Mouse (Mus musculus) ES-Bruce4 (cell line): ENCODE data around the gene Castor1. TPM values are rescaled to one million over a fixed set of nuclear protein-coding genes. Genes with fewer than 3 reads are reported as not detected.

ENCODE experiments used
- H3K27ac ChIP-seq: 2 replicates; pipeline ENCODE4 v1.5.1; 2012; ENCODE audit warnings: low read length, inconsistent platforms; ENCODE audit not compliant: insufficient read depth
- H3K27me3 ChIP-seq: 2 replicates; pipeline ENCODE4 v1.6.1; 2012; ENCODE audit warnings: mild to moderate bottlenecking, low read length, inconsistent platforms; ENCODE audit not compliant: control insufficient read depth, poor library complexity, insufficient read depth, severe bottlenecking
- H3K36me3 ChIP-seq: 2 replicates; pipeline ENCODE4 v1.6.1; 2012; ENCODE audit warnings: inconsistent platforms, mild to moderate bottlenecking, low read length, moderate library complexity; ENCODE audit not compliant: control insufficient read depth, poor library complexity, insufficient read depth, severe bottlenecking
- H3K4me1 ChIP-seq: one replicate; pipeline ENCODE4 v1.8.1; 2011; ENCODE audit warnings: low read length; ENCODE audit not compliant: control insufficient read depth, insufficient read depth
- H3K4me3 ChIP-seq: 2 replicates; pipeline ENCODE4 v1.5.1; 2011; ENCODE audit warnings: low read depth, mild to moderate bottlenecking, low read length
- H3K9ac ChIP-seq: 2 replicates; pipeline ENCODE4 v1.6.1; 2012; ENCODE audit warnings: low read depth, mild to moderate bottlenecking, inconsistent platforms; ENCODE audit not compliant: poor library complexity, severe bottlenecking
- H3K9me3 ChIP-seq: replicated peaks from 2 replicates; pipeline ENCODE4 v1.6.1; 2012; ENCODE audit warnings: mild to moderate bottlenecking, low read length, inconsistent platforms; ENCODE audit not compliant: control insufficient read depth, poor library complexity, insufficient read depth, severe bottlenecking
- CTCF ChIP-seq: IDR thresholded peaks from one replicate; pipeline ENCODE4 v1.8.1; 2011; ENCODE audit warnings: low read depth, low read length
- EP300 ChIP-seq: IDR thresholded peaks from 2 replicates; pipeline ENCODE4 v1.6.1; 2011; ENCODE audit warnings: low read depth, low read length; ENCODE audit not compliant: insufficient read depth
- POLR2A ChIP-seq: IDR thresholded peaks from one replicate; pipeline ENCODE4 v1.8.1; 2011; ENCODE audit warnings: low read length; ENCODE audit not compliant: insufficient read depth
- polyA plus RNA-seq: library from polyadenylated mRNA; stranded (reverse); fragments of >200 nt; gene quantifications from 2 replicates; pipeline ENCODE4 v1.2.4, GENCODE M21; 2011; ENCODE audit warnings: low read depth; ENCODE audit not compliant: missing spikeins, insufficient read depth, insufficient read length

Gene Castor1
- polyA plus RNA-seq, 1 experiment, result 29.6 TPM

- Histone ChIP-seq H3K27ac (no peak overlapping the region), H3K9me3 (no peaks in the 10 kb centered on the region), H3K4me3 (no peak overlapping the region), H3K27me3 (no peaks in the 10 kb centered on the region), H3K4me1 (peaks cover 9% of the 10 kb centered on the region), H3K36me3 (no peaks in the 10 kb centered on the region), H3K9ac (peak overlapping the region; percentile 27; the same call in 1 of the 2 replicates)
- TF ChIP-seq POLR2A, result no peak
- TF ChIP-seq CTCF, result no peak
- no peak for TF ChIP-seq EP300
Observed at GRCm38 (mm10) chr11:4241180-4241579, 23.2 kb downstream of the Castor1 start.

DNA sequence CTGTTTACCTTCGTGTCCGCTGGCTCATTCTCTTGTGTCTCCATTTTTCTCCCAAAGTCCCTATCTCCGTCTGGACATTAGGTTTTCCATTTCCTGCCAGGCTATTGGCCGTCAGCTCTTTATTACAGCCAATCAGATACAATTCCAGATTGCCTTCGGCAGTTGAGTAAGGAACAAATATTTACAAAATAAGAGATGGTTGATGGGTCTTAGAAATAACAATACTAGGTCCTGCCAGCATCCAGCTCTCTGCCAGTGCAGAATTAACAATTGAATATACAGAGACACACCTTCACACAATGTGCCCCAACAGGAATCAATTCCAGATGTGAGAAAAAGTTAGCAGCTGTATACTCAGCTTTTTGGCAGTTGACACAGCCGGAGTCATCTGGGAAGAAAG, 28.1 kb downstream of the Castor1 start:
- no peaks in the 10 kb centered on the region; the same call in 1 of the 2 replicates for H3K9me3 ChIP-seq
- H3K27ac ChIP-seq, result peak overlapping the region; percentile 89
- H3K27me3 ChIP-seq, result no peaks in the 10 kb centered on the region
- no peaks in the 10 kb centered on the region for H3K36me3 ChIP-seq
- 0 out of 2 replicates have a peak, but pooled peaks have one; percentile 11 for TF ChIP-seq EP300
- TF ChIP-seq POLR2A, result no peak
- H3K4me1 ChIP-seq, result peaks cover 9% of the 10 kb centered on the region
- H3K9ac ChIP-seq, result peak overlapping the region; percentile 48
- H3K4me3 ChIP-seq, result peak overlapping the region; percentile 32

DNA sequence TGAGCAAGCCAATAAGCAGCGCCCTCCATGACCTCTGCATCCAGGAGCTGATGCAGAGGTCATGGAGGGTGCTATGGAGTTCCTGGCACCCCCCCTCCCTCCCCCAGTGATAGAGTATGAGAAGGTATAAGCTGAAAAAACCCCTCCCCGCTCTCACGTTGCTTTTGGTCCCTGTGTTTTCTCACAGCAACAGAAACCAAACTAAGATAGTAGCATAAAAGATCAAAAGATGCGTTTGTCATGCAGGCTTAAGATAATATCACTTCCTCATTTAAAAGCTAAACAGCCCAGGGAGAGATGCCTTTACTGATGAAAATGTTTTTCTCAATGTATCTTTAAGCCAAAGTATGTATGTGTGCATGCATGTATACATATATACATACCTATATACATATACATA, 28.6 kb downstream of the Castor1 start:
- Histone ChIP-seq H3K4me3 (no peak overlapping the region), H3K27ac (peak overlapping the region; percentile 86)

GRCm38 (mm10) chr11:4247201-4247959, 29.4 kb downstream of the Castor1 start:
- Histone ChIP-seq H3K9ac (0 out of 2 replicates have a peak overlapping the region, but pooled peaks have one; percentile 16), H3K36me3 (no peaks in the 10 kb centered on the region), H3K4me3 (no peak overlapping the region), H3K4me1 (peaks cover 12% of the 10 kb centered on the region), H3K9me3 (no peaks in the 10 kb centered on the region; the same call in 1 of the 2 replicates), H3K27ac (peak overlapping the region; percentile 76), H3K27me3 (no peaks in the 10 kb centered on the region)
- TF ChIP-seq EP300 (peak; percentile 33; the same call in 1 of the 2 replicates), CTCF (no peak), POLR2A (no peak)

More for the DNA sequence above, 28.6 kb downstream of the Castor1 start:
- TF ChIP-seq CTCF (no peak), EP300 (no peak), POLR2A (no peak)
- Histone ChIP-seq H3K4me1 (peaks cover 9% of the 10 kb centered on the region), H3K36me3 (no peaks in the 10 kb centered on the region), H3K9me3 (no peaks in the 10 kb centered on the region; the same call in 1 of the 2 replicates), H3K9ac (peak overlapping the region; percentile 52; the same call in 1 of the 2 replicates), H3K27me3 (no peaks in the 10 kb centered on the region)

DNA sequence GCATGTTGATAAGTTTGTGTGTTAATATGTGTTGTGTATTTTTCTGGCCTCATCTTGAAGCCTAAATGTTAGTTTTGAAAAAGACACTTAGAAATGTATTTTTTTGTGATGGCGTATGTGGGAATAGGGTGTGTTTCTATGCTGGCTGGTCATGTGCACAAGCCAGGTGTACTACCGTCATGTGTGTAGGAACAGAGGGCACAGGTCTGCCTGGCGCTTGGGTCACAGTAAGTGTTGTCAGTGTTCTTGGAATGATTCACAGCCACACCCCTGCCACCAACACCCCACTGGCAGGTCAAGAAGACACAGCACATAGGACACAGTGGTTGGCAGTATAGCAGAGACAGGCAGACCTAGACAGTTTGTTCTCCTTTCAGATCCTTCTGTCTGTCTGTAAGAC, 31.1 kb downstream of the Castor1 start:
- TF ChIP-seq POLR2A, result no peak
- TF ChIP-seq CTCF, result no peak
- TF ChIP-seq EP300, result no peak
- Histone ChIP-seq H3K4me1 (peaks cover 12% of the 10 kb centered on the region), H3K9me3 (no peaks in the 10 kb centered on the region; the same call in 1 of the 2 replicates), H3K27me3 (no peaks in the 10 kb centered on the region), H3K36me3 (no peaks in the 10 kb centered on the region), H3K4me3 (no peak overlapping the region), H3K27ac (no peak overlapping the region), H3K9ac (no peak overlapping the region)

DNA sequence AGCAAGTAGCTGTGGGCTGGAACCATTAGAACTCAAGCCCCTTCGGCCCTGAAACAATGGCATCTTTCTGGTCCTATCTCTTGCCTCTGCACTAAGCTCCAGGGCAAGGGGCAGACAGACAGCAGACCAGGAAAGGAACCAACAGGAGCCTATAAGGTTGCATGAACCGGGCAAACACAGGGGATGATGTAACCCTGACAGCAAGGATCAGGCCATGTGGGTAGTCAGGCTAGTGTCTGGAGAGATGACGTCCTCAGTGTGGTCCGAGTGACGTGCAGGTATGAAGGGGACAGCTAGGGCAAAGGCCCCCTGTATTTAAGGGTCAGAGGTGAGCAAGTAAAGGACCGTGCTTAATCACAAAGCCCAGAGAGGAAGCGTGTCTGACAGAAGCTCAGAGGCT, 32.3 kb downstream of the Castor1 start:
- no peaks in the 10 kb centered on the region for H3K27me3 ChIP-seq
- H3K9me3 ChIP-seq, result no peaks in the 10 kb centered on the region; the same call in 1 of the 2 replicates
- no peak overlapping the region for H3K27ac ChIP-seq
- no peaks in the 10 kb centered on the region for H3K36me3 ChIP-seq
- no peak overlapping the region for H3K9ac ChIP-seq
- TF ChIP-seq CTCF (no peak), POLR2A (no peak), EP300 (no peak)
- peaks cover 12% of the 10 kb centered on the region for H3K4me1 ChIP-seq
- H3K4me3 ChIP-seq, result no peak overlapping the region
